Mouse (Mus musculus): ENCODE data around the gene Inava. TPM values are rescaled to one million over a fixed set of nuclear protein-coding genes. Genes with fewer than 3 reads are reported as not detected.

Gene Inava
- total RNA-seq (2023): not detected

GRCm38 (mm10) chr1:136233892-136234594, at the start of gene Inava:
Gene Inava (minus strand): TSS chr1:136234264.

GRCm38 (mm10) chr1:136260635-136261238, 26.7 kb upstream of the Inava start, which contains the start of gene Gpr25:
Gene Gpr25 (minus strand): TSS chr1:136260873.

GRCm38 (mm10) chr1:136212803-136213202, 21.3 kb downstream of the Inava start, which contains the start of gene Mroh3:
Gene Mroh3 (minus strand): TSS chr1:136212828.

Other genes with a start within 250 kb of the Inava start
- not detected for gene Igfn1, start 227.9 kb downstream of the Inava start, total RNA-seq (2023)
- gene Tmem9, start 226.1 kb downstream of the Inava start, total RNA-seq (2023): 1 to 10 TPM; 1.5 to 4.4 TPM
- gene Ascl5, start 183.5 kb downstream of the Inava start, total RNA-seq (2023): not detected
- under 1 TPM in 1 of 2 experiments, not detected in 1; 0.76 TPM for gene Cacna1s, start 181.5 kb downstream of the Inava start, total RNA-seq (2023)
- gene Kif21b, start 102.9 kb downstream of the Inava start, total RNA-seq (2023): 100 to 1,000 TPM; 179 to 181 TPM
- gene Mroh3, start 21.4 kb downstream of the Inava start, total RNA-seq (2023): not detected
- not detected for gene Gpr25, start 26.6 kb upstream of the Inava start, total RNA-seq (2023)
- gene Camsap2, start 111.8 kb upstream of the Inava start, total RNA-seq (2023): 10 to 100 TPM; 13.0 to 13.9 TPM
- 1 to 10 TPM; 3.9 to 6.7 TPM for gene Ddx59, start 181.0 kb upstream of the Inava start, total RNA-seq (2023)
- gene Kif14, start 232.1 kb upstream of the Inava start, total RNA-seq (2023): 10 to 100 TPM; 17.4 to 19.7 TPM

Data from neutrophil, adult 59 days (primary cell).